Comparison of ENCODE assay signal across 31 mouse cellular contexts in the genomic region with DNA sequence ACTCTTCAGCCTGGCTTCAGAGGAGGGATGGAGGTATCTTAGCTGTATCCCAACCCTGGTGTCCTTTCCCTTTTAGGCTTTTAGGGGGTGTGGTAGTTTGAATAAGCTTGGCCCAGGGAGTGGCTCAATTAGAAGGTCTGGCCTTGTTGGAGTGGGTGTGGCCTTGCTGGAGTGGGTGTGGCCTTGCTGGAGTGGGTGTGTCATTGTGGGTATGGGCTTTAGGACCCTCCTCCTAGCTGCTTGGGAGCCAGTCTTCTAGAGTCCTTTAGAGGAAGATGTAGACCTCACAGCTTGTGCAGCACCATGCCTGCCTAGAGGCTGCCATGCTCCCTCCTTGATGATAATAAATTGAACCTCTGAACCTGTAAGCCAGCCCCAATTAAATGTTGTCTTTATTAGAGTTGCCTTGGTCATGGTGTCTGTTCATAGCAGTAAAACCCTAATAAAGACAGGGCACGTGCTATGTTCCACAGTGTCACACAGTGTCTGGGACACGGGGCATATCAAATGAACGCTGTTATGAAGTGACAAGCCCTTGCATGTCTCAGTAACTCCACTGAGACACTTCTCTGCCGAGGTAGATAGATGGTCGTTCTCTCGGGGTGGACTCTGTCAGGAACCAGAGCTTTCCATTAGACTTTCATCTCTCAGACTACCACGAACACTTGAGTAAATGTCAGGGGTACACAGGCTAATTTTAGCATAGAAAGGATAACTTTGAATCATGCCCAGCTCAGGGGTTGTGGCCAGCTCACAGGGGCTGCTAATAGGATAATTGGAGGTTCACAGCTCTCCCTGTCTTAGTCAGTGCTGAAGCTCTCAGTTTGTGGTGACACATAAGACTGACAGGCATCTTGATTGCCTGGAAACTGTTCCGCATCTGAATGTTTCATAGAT.
DNase-seq lines count a peak whose midpoint lies in the region; ATAC-seq and TF ChIP-seq lines count a peak whose summit lies in the region.
"Had no signal": no experiment of that assay in that cellular context is flagged by ENCODE, and none has a peak within 500 bp of the region (broad histone marks: within the 10 kb centered on the region; RNA-seq: fewer than 3 reads in every experiment).

No protein-coding gene starts in this region.

- no peaks in the 10 kb centered on the region for H3K27me3 ChIP-seq in heart, embryonic 15.5 days
- H3K27me3 ChIP-seq in CH12.LX (replicated peaks), result peaks cover 8% of the 10 kb centered on the region
- no peaks in the 10 kb centered on the region for H3K27me3 ChIP-seq in embryonic facial prominence, embryonic 15.5 days
- H3K27me3 ChIP-seq: embryonic facial prominence, embryonic 12.5 days; hindbrain, embryonic 12.5 days; intestine, embryonic 15.5 days; midbrain, embryonic 15.5 days; neural tube, embryonic 12.5 days had no signal

- peak; percentile 47; the same call in 1 of the 2 replicates for TF ChIP-seq POLR2A in CH12.LX (IDR thresholded peaks at IDR 0.05; ENCODE audit: low read depth, low read length)

- H3K9me3 ChIP-seq in heart, embryonic 15.5 days (replicated peaks), result no peaks in the 10 kb centered on the region
- H3K9me3 ChIP-seq in CH12.LX (replicated peaks; ENCODE audit: low read length) (no peaks in the 10 kb centered on the region), ES-E14 (ENCODE audit: control insufficient read depth, insufficient read depth, low read depth, low read length) (no peaks in the 10 kb centered on the region)
- H3K9me3 ChIP-seq in embryonic facial prominence, embryonic 15.5 days (replicated peaks), result no peaks in the 10 kb centered on the region
- H3K9me3 ChIP-seq: embryonic facial prominence, embryonic 12.5 days; intestine, embryonic 15.5 days; midbrain, embryonic 10.5 days; midbrain, embryonic 15.5 days; neural tube, embryonic 12.5 days had no signal

- no peak overlapping the region for H3K4me2 ChIP-seq in heart, embryonic 15.5 days
- peak overlapping the region; percentile 84 for H3K4me2 ChIP-seq in CH12.LX (ENCODE audit: insufficient read depth, low read depth, poor library complexity, severe bottlenecking)
- no peak overlapping the region for H3K4me2 ChIP-seq in embryonic facial prominence, embryonic 15.5 days (replicated peaks)
- H3K4me2 ChIP-seq: embryonic facial prominence, embryonic 12.5 days; hindbrain, embryonic 12.5 days; intestine, embryonic 15.5 days; midbrain, embryonic 15.5 days; neural tube, embryonic 12.5 days had no signal

- peak overlapping the region; percentile 43; the same call in 1 of the 2 replicates for H3K27ac ChIP-seq in heart, embryonic 15.5 days
- peak overlapping the region; percentile 59 for H3K27ac ChIP-seq in CH12.LX (ENCODE audit: insufficient read depth, low read depth)
- no peak overlapping the region for H3K27ac ChIP-seq in ES-E14 (ENCODE audit: insufficient read depth, low read depth, low read length, poor library complexity, severe bottlenecking)
- H3K27ac ChIP-seq in embryonic facial prominence, embryonic 15.5 days (replicated peaks), result no peak overlapping the region
- H3K27ac ChIP-seq: embryonic facial prominence, embryonic 12.5 days; hindbrain, embryonic 12.5 days; hindbrain, postnatal 0 days; intestine, embryonic 15.5 days; liver, embryonic 14.5 days; midbrain, embryonic 10.5 days; midbrain, embryonic 15.5 days; neural tube, embryonic 12.5 days; stomach, postnatal 0 days had no signal

- no peak overlapping the region for H3K9ac ChIP-seq in heart, embryonic 15.5 days
- H3K9ac ChIP-seq in CH12.LX (ENCODE audit: insufficient read depth, low read depth) (no peak overlapping the region), ES-E14 (ENCODE audit: insufficient read depth, low read depth, low read length, poor library complexity, severe bottlenecking) (no peak overlapping the region)
- H3K9ac ChIP-seq in embryonic facial prominence, embryonic 15.5 days, result no peak overlapping the region
- H3K9ac ChIP-seq: embryonic facial prominence, embryonic 12.5 days; hindbrain, embryonic 12.5 days; intestine, embryonic 15.5 days; liver, embryonic 14.5 days; midbrain, embryonic 15.5 days; neural tube, embryonic 12.5 days had no signal

- in situ Hi-C loops in CH12.LX (cut with MboI; ENCODE audit: low pct_ligation_motif_present, low pct_unique_long_range_greater_than_20kb, low sequenced_read_pairs), result no loop called here
- in situ Hi-C loops in ES-E14 (cut with MboI; ENCODE audit: low sequenced_read_pairs in 2 of 2, unreplicated experiment in 2 of 2), result no loop called here

- dilution Hi-C loops in CH12.LX (cut with MboI; ENCODE audit: extremely low pct_ligation_motif_present, extremely low pct_unique_long_range_greater_than_20kb, low sequenced_read_pairs), result no loop called here

- no peak for TF ChIP-seq CTCF in CH12.LX (conservative IDR thresholded peaks at IDR 0.05 in 1 of 2, IDR thresholded peaks at IDR 0.05 in 1 of 2; ENCODE audit: low read depth in 2 of 2, low read length in 2 of 2)

- TF ChIP-seq RAD21 in CH12.LX (IDR thresholded peaks at IDR 0.05; ENCODE audit: low read depth, low read length), result no peak

- DNase-seq in heart, postnatal 4 days, result no peak
- peak; percentile 82 for DNase-seq in CH12.LX (ENCODE audit: extremely low read depth)
- peak; percentile 58 for DNase-seq in ES-E14 (ENCODE audit: low read depth, low spot score)
- no peak for DNase-seq in lung, postnatal 4 days
- no peak for DNase-seq in left cerebral cortex, adult 18-20 months (ENCODE audit: low spot score in 2 of 2)
- DNase-seq: adrenal gland, postnatal 10 days; cerebellum, adult 8-10 months; cerebellum, postnatal 36 days; gastrocnemius, postnatal 14 days; kidney, adult 2 months; kidney, postnatal 36 days; left cerebral cortex, postnatal 4 days; liver; lung, adult 2 months; lung, postnatal 10 days; right cerebral cortex, adult 18-20 months; spleen, adult 18-20 months; thymus, adult 18-20 months; thymus, postnatal 36 days had no signal

- H3K36me3 ChIP-seq in heart, embryonic 15.5 days, result no peaks in the 10 kb centered on the region; the same call in 1 of the 2 replicates
- H3K36me3 ChIP-seq in CH12.LX (replicated peaks in 1 of 2; ENCODE audit: control insufficient read depth in 1 of 2, insufficient read depth in 1 of 2, low read length in 1 of 2) (no peaks in the 10 kb centered on the region), ES-E14 (ENCODE audit: control insufficient read depth, insufficient read depth, low read length, poor library complexity, severe bottlenecking) (no peaks in the 10 kb centered on the region)
- H3K36me3 ChIP-seq in embryonic facial prominence, embryonic 15.5 days, result no peaks in the 10 kb centered on the region
- H3K36me3 ChIP-seq: embryonic facial prominence, embryonic 12.5 days; hindbrain, embryonic 12.5 days; intestine, embryonic 15.5 days; midbrain, embryonic 10.5 days; midbrain, embryonic 15.5 days; neural tube, embryonic 12.5 days had no signal

- H3K79me2 ChIP-seq in CH12.LX (replicated peaks; ENCODE audit: control insufficient read depth, extremely low read depth, insufficient read depth, poor library complexity, severe bottlenecking), result no peaks in the 10 kb centered on the region

- WGBS in heart, embryonic 15.5 days, result 53% methylated on average over 8 of the region's 8 CpGs
- 66% methylated on average over 8 of the region's 8 CpGs for WGBS in embryonic facial prominence, embryonic 15.5 days

- H3K4me1 ChIP-seq in heart, embryonic 15.5 days (replicated peaks), result peaks cover 22% of the 10 kb centered on the region
- H3K4me1 ChIP-seq in CH12.LX (ENCODE audit: control insufficient read depth in 1 of 2, insufficient read depth in 2 of 2) (peaks cover 9 to 30% of the 10 kb centered on the region in 2 experiments), ES-E14 (ENCODE audit: control insufficient read depth in 2 of 2, insufficient read depth in 2 of 2, low read length in 2 of 2, poor library complexity in 1 of 2) (peaks cover 0 to 5% of the 10 kb centered on the region in 2 experiments; a peak in 2 of 4 replicates)
- H3K4me1 ChIP-seq in embryonic facial prominence, embryonic 15.5 days, result no peaks in the 10 kb centered on the region
- H3K4me1 ChIP-seq: intestine, embryonic 15.5 days; midbrain, embryonic 15.5 days had no signal

- H3K4me3 ChIP-seq in heart, embryonic 15.5 days, result no peak overlapping the region
- H3K4me3 ChIP-seq in CH12.LX (replicated peaks in 1 of 3; ENCODE audit: low read depth in 2 of 3, low read length in 2 of 3, poor library complexity in 1 of 3) (no peak overlapping the region), ES-E14 (ENCODE audit: insufficient read depth in 1 of 2, low read depth in 1 of 2, low read length in 2 of 2, poor library complexity in 1 of 2, severe bottlenecking in 1 of 2) (no peak overlapping the region)
- no peak overlapping the region for H3K4me3 ChIP-seq in embryonic facial prominence, embryonic 15.5 days (replicated peaks)
- H3K4me3 ChIP-seq: embryonic facial prominence, embryonic 12.5 days; hindbrain, embryonic 12.5 days; intestine, embryonic 15.5 days; midbrain, embryonic 10.5 days; midbrain, embryonic 15.5 days; neural tube, embryonic 12.5 days had no signal

- TF ChIP-seq EP300 in CH12.LX (IDR thresholded peaks at IDR 0.05; ENCODE audit: low read length), result no peak; the same call in 1 of the 2 replicates

- no peak; the same call in 1 of the 2 replicates for ATAC-seq in heart, embryonic 15.5 days (replicated peaks; ENCODE audit: insufficient number of reproducible peaks, insufficient read depth, low FRiP score, low read depth)
- ATAC-seq in embryonic facial prominence, embryonic 15.5 days (ENCODE audit: insufficient number of reproducible peaks, low FRiP score, low TSS enrichment, low read depth), result peak; percentile 74; the same call in 1 of the 2 replicates
- ATAC-seq: forebrain, embryonic 14.5 days; hindbrain, postnatal 0 days; intestine, embryonic 15.5 days; midbrain, embryonic 15.5 days had no signal

TF ChIP-seq in CH12.LX, 34 proteins besides CTCF, POLR2A, EP300 and RAD21 (continues in another document):
- TF ChIP-seq USF2 (conservative IDR thresholded peaks at IDR 0.05; ENCODE audit: low read depth, low read length), result no peak
- TF ChIP-seq IRF4 (IDR thresholded peaks at IDR 0.05; ENCODE audit: low read depth, low read length), result peak; percentile 73
- peak; percentile 9; the same call in 1 of the 2 replicates for TF ChIP-seq ETS1 (conservative IDR thresholded peaks at IDR 0.05; ENCODE audit: low read depth, low read length)
- TF ChIP-seq MAFK (IDR thresholded peaks at IDR 0.05; ENCODE audit: insufficient replicate concordance, low read length), result no peak
- TF ChIP-seq ZMIZ1 (IDR thresholded peaks at IDR 0.05; ENCODE audit: low read depth, low read length), result no peak; the same call in 1 of the 2 replicates
- no peak for TF ChIP-seq ZNF384 (IDR thresholded peaks at IDR 0.05; ENCODE audit: low read depth, low read length)

TF ChIP-seq in ES-E14, 5 proteins besides CTCF, POLR2A, EP300 and RAD21:
- TF ChIP-seq ZNF384 (IDR thresholded peaks at IDR 0.05; ENCODE audit: low read depth, low read length), result no peak
- TF ChIP-seq HCFC1 (IDR thresholded peaks at IDR 0.05; ENCODE audit: borderline replicate concordance, insufficient read depth, low read length), result no peak
- TF ChIP-seq CHD2 (IDR thresholded peaks at IDR 0.05; ENCODE audit: low read depth, low read length), result no peak
- TF ChIP-seq MAFK (IDR thresholded peaks at IDR 0.05; ENCODE audit: insufficient read depth, low read depth, low read length), result no peak
- TF ChIP-seq ZC3H11A (IDR thresholded peaks at IDR 0.05; ENCODE audit: borderline replicate concordance, low read depth, low read length), result no peak

Comparison
In these comparisons a context has a peak if more than half of its experiments do, and no peak if none do; other contexts are left out.
1. H3K27ac ChIP-seq: peak in heart, embryonic 15.5 days (single experiment) and CH12.LX (single experiment); none in ES-E14 (single experiment) and embryonic facial prominence, embryonic 15.5 days (single experiment).
2. DNase-seq: peak in CH12.LX (single experiment) and ES-E14 (single experiment); none in heart, postnatal 4 days (single experiment), lung, postnatal 4 days (0 of 2) and left cerebral cortex, adult 18-20 months (0 of 2).